Mouse (Mus musculus) ES-E14 (cell line): ENCODE results near the gene Lsm12.

Experiments used
- ZC3H11A ChIP-seq: IDR thresholded peaks from 2 replicates; pipeline ENCODE4 v1.6.1; 2012; ENCODE audit warnings: low read depth, mild to moderate bottlenecking, inconsistent platforms, low read length, borderline replicate concordance
- ZNF384 ChIP-seq: IDR thresholded peaks from 2 replicates; pipeline ENCODE4 v1.6.1; 2012; ENCODE audit warnings: low read depth, low read length, inconsistent platforms

DNA sequence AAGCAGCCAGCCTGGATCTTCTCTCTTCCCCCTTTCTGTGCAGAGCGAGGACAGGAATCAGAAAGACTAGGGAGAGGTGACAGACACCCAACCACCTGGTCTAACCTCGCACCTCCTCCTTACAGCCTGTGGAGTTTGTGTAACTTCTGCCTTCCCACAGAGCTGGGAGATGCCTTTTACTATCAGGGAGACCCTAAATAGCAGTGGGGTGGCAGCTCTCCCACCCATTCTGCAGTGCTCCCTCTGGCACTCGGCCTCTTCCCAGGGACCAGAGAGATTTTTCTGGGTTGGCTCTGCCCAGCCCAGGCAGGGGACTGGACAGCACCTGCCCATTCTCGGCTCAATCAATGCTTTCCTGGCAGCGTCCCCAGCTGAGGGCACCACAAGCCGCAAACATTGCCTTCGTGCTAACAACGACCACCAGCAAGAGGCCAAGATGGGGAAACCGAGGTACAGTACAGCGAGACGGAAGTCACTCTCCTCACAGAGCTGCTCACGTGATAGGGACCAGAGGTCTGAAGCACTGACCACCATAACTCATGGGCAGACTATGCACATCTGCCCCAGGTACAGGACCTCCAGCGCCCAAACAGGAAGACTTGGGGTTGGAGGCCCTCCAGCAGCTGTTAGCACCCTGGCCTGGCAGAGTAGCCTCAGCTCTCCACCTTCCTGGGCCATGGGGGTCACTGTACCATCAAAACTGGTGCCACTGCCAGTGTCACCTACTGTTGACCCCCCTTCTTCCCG lies 34.3 kb upstream of the Lsm12 start:
- TF ChIP-seq ZC3H11A (no peak), ZNF384 (no peak)
